Mouse (Mus musculus) B cell, adult 67 days (primary cell): ENCODE results near the gene Lhx5. TPM values are rescaled to one million over a fixed set of nuclear protein-coding genes. Genes with fewer than 3 reads are reported as not detected.

Experiments used
- total RNA-seq, 2 experiments: library from RNA; stranded (reverse); gene quantifications; 4 replicates each; pipeline ENCODE4 v1.2.4; 2023

Lhx5 gene
- total RNA-seq: not detected

GRCm38 (mm10) chr5:120431649-120432485 lies at the start of gene Lhx5:
TSS of gene Lhx5 (plus strand) at chr5:120431699.

GRCm38 (mm10) chr5:120472770-120473169 lies 41.3 kb downstream of the Lhx5 start, which contains the start of gene Sdsl:
TSS of gene Sdsl (minus strand) at chr5:120472810.

GRCm38 (mm10) chr5:120476296-120476695 lies 44.8 kb downstream of the Lhx5 start, which contains the start of gene Sds:
TSS of gene Sds (plus strand) at chr5:120476526.

Other genes starting within 250 kb of the Lhx5 start
- gene Sdsl, start 41.1 kb downstream of the Lhx5 start, total RNA-seq: not detected
- gene Sds, start 44.8 kb downstream of the Lhx5 start, total RNA-seq: not detected
- 10 to 100 TPM; 23.9 to 29.9 TPM for gene Plbd2, start 71.9 kb downstream of the Lhx5 start, total RNA-seq
- 10 to 100 TPM; 12.7 to 28.1 TPM for gene Slc8b1, start 79.5 kb downstream of the Lhx5 start, total RNA-seq
- 10 to 100 TPM; 44.3 to 46.9 TPM for gene Tpcn1, start 157.0 kb downstream of the Lhx5 start, total RNA-seq
- gene Iqcd, start 157.3 kb downstream of the Lhx5 start, total RNA-seq: not detected
- 1 to 10 TPM; 5.8 to 6.0 TPM for gene Rita1, start 180.9 kb downstream of the Lhx5 start, total RNA-seq
- gene Ddx54, start 181.0 kb downstream of the Lhx5 start, total RNA-seq: 100 to 1,000 TPM; 170 to 180 TPM
- not detected for gene Cfap73, start 202.5 kb downstream of the Lhx5 start, total RNA-seq
- gene Rasal1, start 217.1 kb downstream of the Lhx5 start, total RNA-seq: 10 to 100 TPM; 49.7 to 54.9 TPM